ENCODE assay signal across 8 mouse cellular contexts in genomic region chr1:161034435-161035280, GRCm38 (mm10). TPM values are rescaled to one million over a fixed set of nuclear protein-coding genes. Genes with fewer than 3 reads are reported as not detected.
DNase-seq lines count a peak whose midpoint lies in the region; ATAC-seq and TF ChIP-seq lines count a peak whose summit lies in the region.

TSS of gene Zbtb37 (minus strand) at chr1:161034849.

- peaks cover 37% of the 10 kb centered on the region for H3K36me3 ChIP-seq in embryonic facial prominence, embryonic 15.5 days
- H3K36me3 ChIP-seq in kidney, embryonic 14.5 days (ENCODE audit: control insufficient read depth, insufficient read depth, low read length), result peaks cover 62% of the 10 kb centered on the region
- H3K36me3 ChIP-seq in limb, embryonic 15.5 days, result peaks cover 50% of the 10 kb centered on the region

- ATAC-seq in embryonic facial prominence, embryonic 15.5 days (ENCODE audit: insufficient number of reproducible peaks, low FRiP score, low TSS enrichment, low read depth), result peak; percentile 94
- peak; percentile 92 for ATAC-seq in kidney, embryonic 14.5 days (ENCODE audit: low FRiP score, low TSS enrichment)
- peak; percentile 94 for ATAC-seq in limb, embryonic 15.5 days (ENCODE audit: insufficient number of reproducible peaks, low FRiP score, low TSS enrichment, low read depth)

- peak within 1 kb of the TSS; percentile 92 for H3K4me3 ChIP-seq in bone marrow, adult 2 months (replicated peaks; ENCODE audit: control insufficient read depth, low read depth, low read length)
- peak within 1 kb of the TSS; percentile 80 for H3K4me3 ChIP-seq in embryonic facial prominence, embryonic 15.5 days (replicated peaks)
- H3K4me3 ChIP-seq in kidney, embryonic 14.5 days (ENCODE audit: low read length), result peak within 1 kb of the TSS; percentile 92
- H3K4me3 ChIP-seq in limb, embryonic 15.5 days, result peak within 1 kb of the TSS; percentile 72

- peak; percentile 100 for DNase-seq in 416B (ENCODE audit: low read depth)
- DNase-seq in heart, adult 9 months (ENCODE audit: low spot score in 2 of 2), result peak; percentile 97 to 99
- peak; percentile 94 to 96 for DNase-seq in monocyte, adult 2 months (ENCODE audit: low read depth in 1 of 2, low spot score in 2 of 2)
- DNase-seq in spleen, postnatal 36 days (ENCODE audit: low spot score in 2 of 2), result peak; percentile 98 to 99

- H3K9ac ChIP-seq in embryonic facial prominence, embryonic 15.5 days, result peak within 1 kb of the TSS; percentile 78
- peak within 1 kb of the TSS; percentile 97 for H3K9ac ChIP-seq in kidney, embryonic 14.5 days (ENCODE audit: low read depth, low read length)
- peak within 1 kb of the TSS; percentile 80 for H3K9ac ChIP-seq in limb, embryonic 15.5 days

- no peaks in the 10 kb centered on the region for H3K27me3 ChIP-seq in embryonic facial prominence, embryonic 15.5 days
- H3K27me3 ChIP-seq in kidney, embryonic 14.5 days (ENCODE audit: control insufficient read depth, insufficient read depth, low read length), result no peaks in the 10 kb centered on the region
- no peaks in the 10 kb centered on the region for H3K27me3 ChIP-seq in limb, embryonic 15.5 days

- no peak for TF ChIP-seq CTCF in bone marrow, adult 2 months (IDR thresholded peaks at IDR 0.05; ENCODE audit: control insufficient read depth, insufficient read depth, low read length)

- peak within 1 kb of the TSS; percentile 92 for H3K27ac ChIP-seq in bone marrow, adult 2 months (ENCODE audit: control insufficient read depth, insufficient read depth, low read depth, low read length, poor library complexity)
- peak within 1 kb of the TSS; percentile 98 for H3K27ac ChIP-seq in embryonic facial prominence, embryonic 15.5 days (replicated peaks)
- H3K27ac ChIP-seq in kidney, embryonic 14.5 days (ENCODE audit: low read depth, low read length), result peak within 1 kb of the TSS; percentile 91
- H3K27ac ChIP-seq in limb, embryonic 15.5 days, result peak within 1 kb of the TSS; percentile 97

- TF ChIP-seq POLR2A in bone marrow, adult 2 months (IDR thresholded peaks at IDR 0.05; ENCODE audit: borderline replicate concordance, control insufficient read depth, low read depth, low read length), result peak; percentile 96

- H3K4me1 ChIP-seq in bone marrow, adult 2 months (ENCODE audit: control insufficient read depth, insufficient read depth, low read length), result peaks cover 1% of the 10 kb centered on the region; the same call in 1 of the 2 replicates
- H3K4me1 ChIP-seq in embryonic facial prominence, embryonic 15.5 days, result peaks cover 19% of the 10 kb centered on the region
- H3K4me1 ChIP-seq in kidney, embryonic 14.5 days (ENCODE audit: control insufficient read depth, insufficient read depth, low read length), result peaks cover 2% of the 10 kb centered on the region; the same call in 1 of the 2 replicates
- H3K4me1 ChIP-seq in limb, embryonic 15.5 days, result peaks cover 17% of the 10 kb centered on the region; the same call in 1 of the 2 replicates

- under 1% methylated on average over 76 of the region's 76 CpGs for WGBS in bone marrow, adult 2 months
- under 1% methylated on average over 59 of the region's 76 CpGs for WGBS in embryonic facial prominence, embryonic 15.5 days
- WGBS in kidney, embryonic 14.5 days, result under 1% methylated on average over 74 of the region's 76 CpGs
- WGBS in limb, embryonic 15.5 days, result under 1% methylated on average over 70 of the region's 76 CpGs

- peak within 1 kb of the TSS; percentile 63 for H3K4me2 ChIP-seq in embryonic facial prominence, embryonic 15.5 days (replicated peaks)
- H3K4me2 ChIP-seq in kidney, embryonic 14.5 days (replicated peaks; ENCODE audit: low read depth, low read length), result peak within 1 kb of the TSS; percentile 82
- peak within 1 kb of the TSS; percentile 67 for H3K4me2 ChIP-seq in limb, embryonic 15.5 days

- no peaks in the 10 kb centered on the region for H3K9me3 ChIP-seq in embryonic facial prominence, embryonic 15.5 days (replicated peaks)
- H3K9me3 ChIP-seq in kidney, embryonic 14.5 days (ENCODE audit: control insufficient read depth, low read length), result no peaks in the 10 kb centered on the region
- no peaks in the 10 kb centered on the region for H3K9me3 ChIP-seq in limb, embryonic 15.5 days

RNA-seq across cellular contexts. Expression of gene Zbtb37, which starts in this region (rescaled TPM):
- 1.5 and 3.6 TPM in 2 replicates for polyA plus RNA-seq in bone marrow, adult 2 months (2011; ENCODE audit: insufficient read depth, insufficient read length, low replicate concordance, missing spikeins)
- 7.8 and 8.1 TPM in 2 replicates for polyA plus RNA-seq in embryonic facial prominence, embryonic 15.5 days (2015; fragmentation: Nextera tagmentation; extraction: Ambion mirVana)
- 11.0 and 13.3 TPM in 2 replicates for polyA plus RNA-seq in kidney, embryonic 14.5 days (2014; fragmentation: Nextera tagmentation; extraction: Ambion mirVana)
- 7.9 and 8.4 TPM in 2 replicates for polyA plus RNA-seq in limb, embryonic 15.5 days (2015; fragmentation: Nextera tagmentation; extraction: Ambion mirVana)

Comparison
In these comparisons a context has a peak if more than half of its experiments do, and no peak if none do; other contexts are left out.
1. Peak in every context shown above with its lines: DNase-seq, ATAC-seq, H3K4me3 ChIP-seq and H3K27ac ChIP-seq.